Mouse (Mus musculus) MEL (cell line): Measurements from ENCODE around the gene Magohb. TPM values are rescaled to one million over a fixed set of nuclear protein-coding genes. Genes with fewer than 3 reads are reported as not detected.
A peak's percentile ranks its signal among the peaks of the same experiment; 100 is the strongest.

Experiments used
- DNase-seq: peaks from one replicate; pipeline ENCODE4 v3.0.0; 2011; ENCODE audit warnings: low read depth, low spot score
- H3K27ac ChIP-seq: 2 replicates; pipeline ENCODE4 v1.5.1; 2012; ENCODE audit warnings: low read depth, mild to moderate bottlenecking, control low read depth, low read length, moderate library complexity; ENCODE audit not compliant: control insufficient read depth
- H3K27me3 ChIP-seq, 2 experiments: fragments of 150-350 bp in 1 of 2; sonication (generic) in 1 of 2; 2 replicates each; pipeline ENCODE4 v1.6.1; 2012; ENCODE audit warnings: low read length in 2 of 2, mild to moderate bottlenecking in 2 of 2, improper control_type of control experiment in 1 of 2, moderate library complexity in 1 of 2; ENCODE audit not compliant: insufficient read depth in 2 of 2, control insufficient read depth in 1 of 2
- H3K36me3 ChIP-seq, 2 experiments: 2 replicates each; pipeline ENCODE4 v1.6.1; 2012 to 2014; ENCODE audit warnings: low read length in 2 of 2, improper control_type of control experiment in 1 of 2, inconsistent platforms in 1 of 2, mild to moderate bottlenecking in 1 of 2; ENCODE audit not compliant: insufficient read depth in 2 of 2, control insufficient read depth in 1 of 2
- H3K4me1 ChIP-seq, 2 experiments: fragments of 150-350 bp in 1 of 2; sonication (generic) in 1 of 2; 2 replicates each; pipeline ENCODE4 v1.6.1; 2012; ENCODE audit warnings: low read length in 2 of 2, improper control_type of control experiment in 1 of 2, mild to moderate bottlenecking in 1 of 2; ENCODE audit not compliant: insufficient read depth in 2 of 2, control insufficient read depth in 1 of 2
- H3K4me3 ChIP-seq, 2 experiments: fragments of 150-350 bp in 1 of 2; sonication (generic) in 1 of 2; 2 replicates each; pipeline ENCODE4 v1.5.1; 2012; ENCODE audit warnings: low read depth in 2 of 2, low read length in 2 of 2, mild to moderate bottlenecking in 2 of 2, moderate library complexity in 2 of 2, control low read depth in 1 of 2, improper control_type of control experiment in 1 of 2; ENCODE audit not compliant: control insufficient read depth in 1 of 2, insufficient read depth in 1 of 2
- H3K79me2 ChIP-seq: 2 replicates; pipeline ENCODE4 v1.6.1; 2012; ENCODE audit warnings: mild to moderate bottlenecking, low read length, moderate library complexity; ENCODE audit not compliant: control insufficient read depth, poor library complexity, insufficient read depth
- H3K9ac ChIP-seq: 2 replicates; pipeline ENCODE4 v1.6.1; 2012; ENCODE audit warnings: low read depth, mild to moderate bottlenecking, control low read depth, low read length, moderate library complexity; ENCODE audit not compliant: control insufficient read depth, poor library complexity, severe bottlenecking
- H3K9me3 ChIP-seq: fragments of 150-350 bp; sonication (generic); replicated peaks from 2 replicates; pipeline ENCODE4 v1.6.1; 2012; ENCODE audit warnings: mild to moderate bottlenecking, low read length, improper control_type of control experiment, moderate library complexity; ENCODE audit not compliant: insufficient read depth
- CHD2 ChIP-seq: IDR thresholded peaks from 2 replicates; pipeline ENCODE4 v1.6.1; 2011; ENCODE audit warnings: low read length, improper control_type of control experiment
- E2F4 ChIP-seq: IDR thresholded peaks from 2 replicates; pipeline ENCODE4 v1.6.1; 2011; ENCODE audit warnings: low read depth, low read length, improper control_type of control experiment, borderline replicate concordance
- ELF1 ChIP-seq: IDR thresholded peaks from 2 replicates; pipeline ENCODE4 v1.6.1; 2014; ENCODE audit warnings: low read depth, mild to moderate bottlenecking, inconsistent platforms, low read length, improper control_type of control experiment, moderate library complexity
- EP300 ChIP-seq, 2 experiments: IDR thresholded peaks; 2 replicates each; pipeline ENCODE4 v1.6.1; 2011; ENCODE audit warnings: improper control_type of control experiment in 2 of 2, low read length in 2 of 2, low read depth in 1 of 2, mild to moderate bottlenecking in 1 of 2
- ETS1 ChIP-seq: IDR thresholded peaks from 2 replicates; pipeline ENCODE4 v1.6.1; 2012; ENCODE audit warnings: low read depth, mild to moderate bottlenecking, inconsistent platforms, low read length, improper control_type of control experiment, moderate library complexity
- HCFC1 ChIP-seq: IDR thresholded peaks from 2 replicates; pipeline ENCODE4 v1.6.1; 2012; ENCODE audit warnings: low read depth, mild to moderate bottlenecking, inconsistent platforms, low read length, improper control_type of control experiment, moderate library complexity
- JUND ChIP-seq: IDR thresholded peaks from 2 replicates; pipeline ENCODE4 v1.6.1; 2011; ENCODE audit warnings: low read depth, mild to moderate bottlenecking, improper control_type of control experiment, low read length
- MYC ChIP-seq: IDR thresholded peaks from 2 replicates; pipeline ENCODE4 v1.6.1; 2011; ENCODE audit warnings: low read depth, mild to moderate bottlenecking, low read length, improper control_type of control experiment, moderate library complexity
- NRF1 ChIP-seq: IDR thresholded peaks from 2 replicates; pipeline ENCODE4 v1.6.1; 2014; ENCODE audit warnings: low read depth, mild to moderate bottlenecking, inconsistent platforms, low read length, improper control_type of control experiment, moderate library complexity; ENCODE audit not compliant: poor library complexity, insufficient read depth, severe bottlenecking
- POLR2A ChIP-seq, 2 experiments: IDR thresholded peaks; 2 replicates each; pipeline ENCODE4 v1.6.1; 2011 to 2012; ENCODE audit warnings: low read length in 2 of 2, mild to moderate bottlenecking in 2 of 2, control low read depth in 1 of 2, improper control_type of control experiment in 1 of 2, low read depth in 1 of 2, moderate library complexity in 1 of 2; ENCODE audit not compliant: control insufficient read depth in 1 of 2, insufficient read depth in 1 of 2, poor library complexity in 1 of 2
- POLR2AphosphoS5 ChIP-seq: IDR thresholded peaks from 2 replicates; pipeline ENCODE4 v1.6.1; 2012; ENCODE audit warnings: low read depth, borderline replicate concordance, mild to moderate bottlenecking, inconsistent platforms, low read length, moderate library complexity, mixed read lengths
- RAD21 ChIP-seq: IDR thresholded peaks from 2 replicates; pipeline ENCODE4 v1.6.1; 2011; ENCODE audit warnings: mild to moderate bottlenecking, low read depth, low read length, improper control_type of control experiment
- RCOR1 ChIP-seq: IDR thresholded peaks from 2 replicates; pipeline ENCODE4 v1.6.1; 2012; ENCODE audit warnings: low read depth, mild to moderate bottlenecking, inconsistent platforms, low read length, improper control_type of control experiment
- TAL1 ChIP-seq: IDR thresholded peaks from 2 replicates; pipeline ENCODE4 v1.6.1; 2012; ENCODE audit warnings: mild to moderate bottlenecking, inconsistent platforms, low read length, moderate library complexity, mixed read lengths
- ZKSCAN1 ChIP-seq: IDR thresholded peaks from 2 replicates; pipeline ENCODE4 v1.6.1; 2012; ENCODE audit warnings: low read depth, mild to moderate bottlenecking, inconsistent platforms, low read length, improper control_type of control experiment, moderate library complexity
- ZMIZ1 ChIP-seq: IDR thresholded peaks from 2 replicates; pipeline ENCODE4 v1.6.1; 2012; ENCODE audit warnings: low read depth, mild to moderate bottlenecking, inconsistent platforms, low read length, improper control_type of control experiment, moderate library complexity
- ZNF384 ChIP-seq: IDR thresholded peaks from 2 replicates; pipeline ENCODE4 v1.6.1; 2012; ENCODE audit warnings: low read depth, mild to moderate bottlenecking, inconsistent platforms, low read length, improper control_type of control experiment
- polyA plus RNA-seq, 2 experiments: library from polyadenylated mRNA; stranded (reverse) in 1 of 2; unstranded in 1 of 2; fragments of >175 nt in 1 of 2; fragments of >200 nt in 1 of 2; gene quantifications; 2 replicates each; pipeline versions ENCODE4 v1.2.1 to v1.2.4; 2012; ENCODE audit warnings: low replicate concordance in 2 of 2, low read depth in 1 of 2; ENCODE audit not compliant: insufficient read length in 2 of 2, insufficient read depth in 1 of 2, missing spikeins in 1 of 2
- total RNA-seq: library from RNA; depleted of rRNA; stranded (reverse); fragments of 300-350 nt; gene quantifications from 2 replicates; pipeline ENCODE4 v1.2.3, GENCODE M21; 2012

The Magohb gene
- total and polyA plus RNA-seq, 3 experiments, result 31.4 to 38.2 TPM; not detected in 1

- H3K9me3 ChIP-seq, result no peaks in the 10 kb centered on the region
- no peaks in the 10 kb centered on the region for H3K36me3 ChIP-seq
- H3K4me1 ChIP-seq, result no peaks in the 10 kb centered on the region
- no peak for TF ChIP-seq TAL1
- no peak for TF ChIP-seq E2F4
- no peak for TF ChIP-seq ZNF384
- no peak for TF ChIP-seq MYC
- TF ChIP-seq POLR2A (IDR thresholded peaks at IDR 0.05; ENCODE audit: control insufficient read depth in 1 of 2, insufficient read depth in 1 of 2, low read depth in 1 of 2, low read length in 2 of 2, poor library complexity in 1 of 2), result no peak
- TF ChIP-seq CHD2, result no peak
- no peak for TF ChIP-seq RCOR1
- TF ChIP-seq ZKSCAN1, result no peak
- no peak for TF ChIP-seq ETS1
- TF ChIP-seq RAD21, result no peak
- TF ChIP-seq POLR2AphosphoS5, result no peak
- no peak for TF ChIP-seq ZMIZ1
- no peaks in the 10 kb centered on the region for H3K79me2 ChIP-seq
- no peak overlapping the region for H3K27ac ChIP-seq
- no peak overlapping the region for H3K4me3 ChIP-seq
- no peaks in the 10 kb centered on the region for H3K27me3 ChIP-seq
- DNase-seq, result no peak
- H3K9ac ChIP-seq, result no peak overlapping the region
Measured at GRCm38 (mm10) chr6:131262009-131262408, 31.0 kb downstream of the Magohb start.

- Histone ChIP-seq H3K9me3 (no peaks in the 10 kb centered on the region), H3K27me3 (no peaks in the 10 kb centered on the region; a peak in 1 of 4 replicates), H3K79me2 (no peaks in the 10 kb centered on the region), H3K4me3 (no peak within 1 kb of the TSS), H3K27ac (no peak within 1 kb of the TSS), H3K9ac (no peak within 1 kb of the TSS), H3K4me1 (no peaks in the 10 kb centered on the region), H3K36me3 (no peaks in the 10 kb centered on the region)
- DNase-seq, result peak; percentile 24
- no peak for TF ChIP-seq ZMIZ1
- no peak for TF ChIP-seq EP300 (IDR thresholded peaks at IDR 0.05; ENCODE audit: low read depth in 1 of 2, low read length in 2 of 2)
- TF ChIP-seq JUND, result no peak
- TF ChIP-seq HCFC1, result no peak
- no peak for TF ChIP-seq ELF1
- TF ChIP-seq NRF1, result no peak
Measured at GRCm38 (mm10) chr6:131247206-131247605, 45.8 kb downstream of the Magohb start, which contains the start of gene Klra2. Gene Klra2 (minus strand): TSS chr6:131247362.
